Mouse (Mus musculus) frontal cortex, postnatal 14 days (tissue): ENCODE data around the gene Zfp503.

Source experiments
- DNase-seq, 2 experiments: peaks; one replicate each; pipeline ENCODE4 v3.0.0; 2022; ENCODE audit warnings: low spot score in 2 of 2

Zfp503 gene

DNA sequence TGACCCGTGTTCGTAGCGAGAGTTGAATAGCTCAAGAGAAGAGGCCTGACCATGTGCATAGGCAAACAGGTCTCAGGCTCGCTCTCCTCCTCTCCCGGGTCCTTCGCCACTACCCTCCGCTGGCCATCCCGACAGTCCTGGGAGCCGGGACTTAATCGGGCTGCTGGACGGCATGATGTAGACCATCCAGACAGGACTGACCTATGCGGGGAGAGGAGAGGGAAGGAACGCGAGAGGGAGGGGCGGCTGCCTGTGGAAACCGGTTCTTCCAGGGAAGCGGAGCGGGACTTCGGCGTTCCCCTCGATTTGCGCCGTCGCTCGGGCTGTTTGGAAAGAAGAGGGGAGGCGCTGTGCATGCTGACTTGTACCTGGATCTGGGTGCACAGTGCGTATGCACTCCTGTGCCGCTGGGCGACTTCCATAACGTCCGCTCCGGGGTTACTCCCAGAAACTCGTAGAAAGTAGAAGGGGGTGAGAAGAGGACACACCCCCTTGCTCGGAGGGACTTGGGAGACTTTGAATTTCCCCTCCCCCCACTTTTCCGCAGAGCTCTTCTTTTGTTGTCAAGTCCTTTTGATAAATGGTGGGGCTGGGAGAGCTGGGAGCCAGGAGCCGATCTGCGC is at the start of gene Zfp503:
Gene Zfp503, minus strand, starts transcription at position 311 of the 623 bp plus-strand sequence.
- no peak for DNase-seq

DNA sequence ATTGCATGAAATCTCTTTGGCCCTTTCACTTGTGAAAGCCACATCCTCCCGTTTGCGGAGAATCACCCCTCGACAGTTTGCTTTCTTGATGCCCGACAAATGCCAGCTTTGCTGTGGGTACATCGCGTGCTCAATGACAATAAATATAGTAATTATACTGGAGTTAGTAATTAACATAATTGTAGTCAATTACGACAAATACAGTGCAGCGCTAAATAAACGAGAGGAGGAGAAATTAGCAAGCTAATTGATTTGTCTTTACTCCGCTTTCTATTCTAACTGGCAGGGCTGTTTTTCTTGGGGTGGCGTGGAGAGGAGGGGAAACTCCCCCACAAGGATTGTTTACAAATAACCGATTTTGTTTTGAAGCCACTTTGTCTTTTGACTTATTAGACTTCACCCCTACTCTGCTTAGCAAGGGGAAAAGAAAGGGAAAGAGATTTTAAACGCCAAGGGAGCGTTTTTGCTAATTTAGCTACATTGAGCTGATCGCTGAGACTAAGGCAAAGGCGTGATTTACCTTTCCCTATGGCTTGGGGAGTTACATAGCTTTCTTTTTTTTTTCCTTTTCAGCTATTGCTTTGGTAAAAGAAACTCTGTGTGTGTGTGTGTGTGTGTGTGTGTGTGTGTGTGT is 48.2 kb upstream of the Zfp503 start:
- DNase-seq = no peak

DNA sequence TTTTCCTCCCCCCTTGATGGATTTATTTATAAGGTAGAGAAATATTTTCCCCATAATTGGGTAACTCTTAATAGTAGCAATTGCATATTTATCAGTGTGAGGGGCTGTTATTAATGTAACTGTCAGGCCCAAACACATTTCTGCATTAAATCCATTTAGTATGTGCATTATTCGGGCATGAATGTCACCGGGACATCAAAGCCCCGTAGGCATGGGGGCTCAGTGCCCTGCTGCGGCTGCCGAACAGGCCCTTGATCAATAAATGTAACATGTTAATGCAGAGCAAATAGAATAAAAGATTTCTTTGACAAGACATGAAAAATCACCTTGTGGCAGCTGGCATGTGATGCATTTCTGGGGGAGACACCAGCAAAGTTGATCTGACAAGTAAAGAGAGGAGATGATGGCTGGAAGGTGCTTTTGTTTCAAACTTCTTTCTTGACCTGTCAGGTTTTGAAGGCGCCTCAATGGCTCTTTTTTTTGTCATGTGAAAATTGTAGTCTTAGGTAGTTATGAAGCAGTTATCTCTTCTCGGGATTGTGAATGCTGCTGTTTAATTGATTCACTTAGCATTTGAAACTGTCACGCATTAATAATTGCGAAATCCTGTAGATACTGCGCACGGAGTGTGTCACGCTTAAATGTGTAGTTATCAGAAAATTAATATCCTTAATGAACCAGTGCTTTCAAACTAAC is 47.5 kb upstream of the Zfp503 start:
- DNase-seq = no peak

DNA sequence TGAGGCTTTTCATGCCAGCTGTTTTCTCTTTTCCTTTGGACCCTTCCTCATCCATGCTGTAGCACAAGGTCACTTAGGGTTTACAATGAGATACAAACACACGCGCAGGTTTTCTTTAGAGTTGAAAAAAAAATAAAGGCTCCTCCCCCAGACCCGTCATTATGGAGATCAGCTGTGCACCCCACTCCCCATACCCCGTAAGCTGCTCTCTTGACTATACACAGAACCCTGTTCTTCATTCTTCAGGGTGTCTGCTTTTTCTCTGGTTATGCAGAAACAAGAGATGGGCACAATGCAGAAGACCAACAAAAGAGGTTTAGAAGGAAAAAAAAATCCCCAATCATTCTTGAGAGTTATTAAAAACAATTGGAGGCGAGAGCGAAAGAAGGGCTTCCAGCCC is 46.9 kb upstream of the Zfp503 start:
- no peak for DNase-seq

DNA sequence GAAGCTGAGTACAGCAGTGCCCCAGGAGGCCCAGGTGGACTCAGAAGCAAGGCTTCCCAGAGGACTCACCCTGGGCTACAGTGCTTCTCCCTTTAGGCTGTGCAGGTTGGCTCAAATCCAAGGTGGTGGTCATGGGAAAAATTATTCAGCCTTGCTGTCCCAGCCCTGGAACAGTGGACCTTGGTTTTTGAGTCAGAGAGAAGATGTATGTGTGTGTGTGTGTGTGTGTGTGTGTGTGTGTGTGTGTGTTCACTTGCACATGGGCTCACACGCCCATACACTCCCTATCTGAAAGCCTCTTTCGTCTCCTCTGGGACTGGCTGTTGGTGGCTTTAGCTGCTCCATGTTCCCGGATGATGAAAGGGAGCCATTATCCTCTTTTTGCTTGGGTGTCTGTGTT is 46.5 kb upstream of the Zfp503 start:
- DNase-seq = no peak

DNA sequence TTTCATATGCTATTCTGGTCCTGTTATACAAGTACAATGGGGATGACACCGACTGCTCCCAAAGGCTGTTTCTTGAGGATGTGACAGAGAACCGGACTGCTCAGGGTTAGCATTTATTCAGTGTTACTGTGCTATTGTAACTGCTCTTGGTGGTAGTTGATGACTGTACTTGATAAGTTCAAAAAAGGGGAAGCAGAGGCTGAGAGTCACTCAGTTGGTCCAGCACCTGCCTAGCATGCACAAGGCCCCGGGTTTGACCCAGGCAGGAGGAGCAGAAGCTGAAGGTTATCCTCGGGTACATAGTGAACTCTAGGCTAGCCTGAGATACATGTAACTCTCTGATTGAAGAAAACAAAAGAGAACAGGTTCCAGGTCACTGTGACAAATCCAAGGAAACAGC is 34.1 kb upstream of the Zfp503 start:
- no peak for DNase-seq

DNA sequence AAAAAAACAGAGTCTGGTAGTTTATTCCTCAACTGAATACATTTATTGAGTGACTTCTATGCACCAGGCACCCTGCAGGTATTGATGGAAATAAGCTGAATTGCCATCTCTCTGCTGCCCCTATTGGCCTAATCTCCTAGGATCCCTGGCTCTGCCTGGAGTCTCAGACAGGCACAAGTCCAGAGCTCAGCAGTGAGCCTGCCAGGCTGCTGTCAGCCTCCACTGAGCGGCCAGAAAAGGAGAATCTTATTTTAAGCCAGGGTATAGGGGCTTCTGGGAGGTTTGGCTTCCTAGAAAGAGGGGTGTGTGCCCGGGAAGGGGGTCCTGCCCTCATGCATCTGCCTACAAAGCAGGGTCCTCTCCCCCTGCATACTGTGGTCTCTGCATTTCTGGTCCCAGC is 31.5 kb upstream of the Zfp503 start:
- DNase-seq = no peak

DNA sequence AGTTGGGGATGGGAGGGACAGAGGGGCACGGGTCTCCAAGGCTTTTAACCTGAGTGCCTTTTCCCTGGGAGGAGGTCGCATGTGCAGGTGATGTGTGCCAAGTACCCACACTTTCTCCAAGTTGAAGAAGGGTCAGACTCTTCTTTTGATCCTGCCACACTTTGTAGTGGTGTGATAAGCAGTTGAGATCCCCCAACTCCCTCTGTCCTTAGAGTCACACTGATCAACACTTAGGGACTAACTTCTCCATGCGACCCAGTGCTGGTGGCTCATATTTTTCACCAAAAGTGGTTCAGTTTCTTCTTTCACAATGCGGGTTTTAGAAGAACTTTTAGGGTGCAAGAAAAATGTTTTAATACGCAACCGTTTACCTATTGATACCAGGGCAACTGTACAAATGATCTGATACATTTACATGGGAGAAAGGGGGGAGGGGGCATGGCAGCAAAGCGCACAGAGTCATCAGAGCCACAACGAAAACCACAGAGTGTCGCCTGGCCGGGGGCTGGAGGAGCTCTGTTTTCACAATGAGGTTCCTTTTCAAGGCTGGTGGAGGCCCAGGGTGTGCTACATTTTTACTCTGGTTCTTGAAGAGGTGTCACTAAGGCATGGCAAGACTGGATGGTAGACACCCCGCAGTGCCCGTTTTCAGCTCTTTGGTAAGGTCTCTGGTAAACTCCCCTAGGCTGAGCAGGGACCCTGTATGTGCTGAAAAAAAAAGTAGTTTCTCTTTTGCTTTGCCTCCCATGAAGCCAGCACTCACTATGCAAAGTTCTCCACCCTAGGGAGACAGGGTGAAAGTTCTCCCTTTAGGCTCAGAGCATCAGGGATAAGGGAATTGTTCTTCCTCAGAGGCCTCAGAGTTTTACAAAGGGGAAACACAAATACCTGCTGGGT is 30.8 kb upstream of the Zfp503 start:
- DNase-seq = no peak

DNA sequence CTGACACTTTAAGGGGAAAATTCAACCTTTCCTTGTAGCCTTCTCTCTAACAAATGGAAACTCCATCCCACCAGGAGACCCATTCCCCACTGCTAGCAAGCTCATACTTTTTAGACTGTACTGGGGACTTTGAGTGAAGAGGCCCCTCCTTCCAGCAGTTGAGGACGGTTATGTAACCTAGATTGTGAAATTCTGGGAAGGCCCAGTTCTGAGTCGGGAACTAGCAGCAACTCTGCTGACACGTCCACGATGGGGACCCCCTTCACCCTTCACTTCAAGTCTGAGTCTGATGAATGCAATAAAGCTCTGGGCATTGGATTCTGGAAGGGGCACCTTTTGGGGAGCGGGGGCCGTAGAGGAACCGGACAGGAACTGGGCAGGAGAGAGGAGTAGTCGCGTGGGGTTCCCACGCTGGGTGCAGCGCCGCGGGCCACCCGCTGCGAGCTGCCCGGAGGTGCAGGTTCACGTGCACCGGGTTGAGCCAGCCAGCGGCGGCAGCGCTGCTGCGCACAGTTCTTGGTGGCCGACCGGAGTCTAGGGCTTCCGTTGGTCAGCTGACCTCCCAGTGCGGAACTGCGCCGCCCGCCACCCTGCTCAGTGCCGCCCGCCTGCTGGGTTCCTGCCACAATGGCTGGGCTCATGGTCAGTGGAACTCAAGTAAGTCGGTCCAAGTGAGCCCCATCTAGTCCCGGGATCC is 30.0 kb upstream of the Zfp503 start, which contains the start of gene Lrmda:
Gene Lrmda, plus strand, starts transcription at position 461 of the 697 bp plus-strand sequence.
- DNase-seq = peak; percentile 11 to 37

DNA sequence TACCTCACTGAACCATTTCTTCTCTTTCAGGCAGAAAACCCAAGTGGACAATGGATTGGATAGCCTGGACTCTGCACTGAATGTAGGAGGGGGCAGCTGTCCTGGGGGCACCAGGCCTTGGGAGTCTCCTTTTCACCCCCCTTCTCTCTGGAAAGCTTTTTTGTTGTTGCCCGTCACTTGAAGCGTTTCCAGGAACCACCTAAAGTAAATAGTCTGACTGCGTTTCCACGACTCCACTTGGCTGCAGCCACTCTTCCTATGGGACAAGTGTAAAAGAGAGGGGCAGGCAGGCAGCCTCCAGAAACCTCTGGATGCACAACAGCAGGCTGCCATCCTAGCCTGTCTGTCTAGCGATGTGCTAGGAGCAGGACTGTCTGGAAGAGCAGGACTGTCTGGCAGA is 27.6 kb upstream of the Zfp503 start:
- no peak for DNase-seq

DNA sequence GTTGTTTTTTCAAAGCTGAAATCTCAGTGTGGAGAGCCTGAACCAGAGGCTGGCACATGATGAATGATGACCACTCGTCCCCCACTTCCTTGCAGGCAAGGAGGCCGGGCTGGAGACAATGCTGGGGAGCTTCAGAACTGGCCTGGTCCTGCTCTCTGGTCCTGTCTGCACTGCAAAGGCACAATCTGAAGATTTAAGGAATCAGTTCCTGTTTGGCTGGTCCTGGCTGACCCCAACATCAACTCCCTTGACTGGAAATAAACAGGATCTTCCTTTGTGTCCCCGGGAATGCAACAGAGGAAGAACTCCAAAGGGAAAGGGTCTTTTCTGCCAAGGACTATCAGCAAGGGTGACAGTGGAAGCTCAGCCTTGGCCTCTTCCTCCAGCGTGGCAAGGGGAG is 25.4 kb upstream of the Zfp503 start:
- no peak for DNase-seq

DNA sequence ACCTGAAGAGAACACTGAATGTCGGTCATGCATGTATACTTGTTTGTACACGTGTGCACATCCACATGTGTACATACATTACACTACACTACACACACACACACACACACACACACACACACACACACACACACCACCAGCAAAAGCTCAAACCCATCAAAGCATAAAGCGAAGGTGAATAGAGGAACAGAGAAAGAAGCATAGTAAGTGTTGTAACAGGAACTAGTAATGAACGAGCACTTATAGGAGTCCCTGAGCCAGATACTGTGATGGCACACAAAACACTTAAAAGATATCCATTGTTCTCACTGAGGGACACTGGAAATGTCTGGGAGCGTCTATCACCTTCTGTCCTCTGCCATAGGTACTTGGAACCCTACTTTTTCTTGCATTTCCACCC is 24.9 kb upstream of the Zfp503 start:
- DNase-seq = no peak

DNA sequence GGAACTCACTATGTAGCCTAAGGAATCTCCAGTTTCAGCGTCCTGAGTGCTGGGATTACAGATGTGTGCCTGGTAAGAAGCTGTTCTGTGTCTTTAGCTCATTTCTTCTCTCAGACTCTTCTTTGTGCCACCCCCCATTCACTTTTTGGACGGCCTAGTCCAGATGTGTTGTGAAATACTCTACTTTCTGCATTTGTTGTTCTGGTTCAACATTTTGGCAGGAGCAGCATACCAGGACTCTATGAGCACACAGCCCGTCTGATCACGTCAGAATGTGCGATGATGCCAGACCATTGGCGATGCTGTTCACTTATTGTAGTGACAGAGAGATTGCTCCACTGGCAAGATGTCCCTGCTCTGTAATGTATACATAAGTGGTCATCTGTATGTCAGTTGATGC is 17.6 kb upstream of the Zfp503 start:
- no peak for DNase-seq

DNA sequence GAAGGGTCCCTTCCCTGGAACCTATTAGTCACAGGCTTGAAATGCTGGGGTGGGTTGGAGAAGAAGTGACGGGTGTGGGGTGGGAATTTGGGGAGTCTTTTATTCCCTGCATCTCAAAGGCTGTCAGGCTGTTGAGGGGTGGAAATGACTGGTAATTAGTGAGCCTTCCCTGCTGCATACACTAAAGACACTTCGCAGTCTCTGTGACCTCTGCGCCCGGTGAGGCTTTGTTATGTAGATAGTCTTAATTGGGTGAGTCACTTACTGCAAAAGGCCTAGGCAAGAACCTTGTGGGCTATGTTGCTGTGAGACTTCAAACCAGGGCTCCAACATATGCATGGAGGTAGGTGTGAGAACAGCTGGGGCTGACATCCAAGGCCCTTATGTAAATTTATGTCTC is 15.5 kb upstream of the Zfp503 start:
- no peak for DNase-seq

DNA sequence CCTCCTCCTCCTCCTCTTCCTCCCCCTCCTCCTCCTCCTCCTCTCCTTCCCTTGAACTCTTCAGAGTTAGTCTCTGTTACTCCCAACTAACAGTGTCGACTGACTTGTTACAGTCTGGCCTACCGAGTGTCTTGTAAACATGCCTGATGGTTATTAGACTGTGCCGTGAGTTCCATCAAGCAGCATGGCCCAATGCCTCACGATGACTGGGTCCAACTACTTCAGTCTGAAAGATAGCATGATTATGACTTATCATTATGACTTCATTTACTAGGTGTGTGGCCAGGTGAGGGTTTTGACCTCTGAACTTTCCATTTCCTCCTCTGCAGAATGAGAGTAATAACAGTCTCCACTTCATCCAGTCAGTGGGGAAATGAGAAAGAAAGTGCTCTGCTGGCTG is 14.2 kb upstream of the Zfp503 start:
- no peak for DNase-seq

DNA sequence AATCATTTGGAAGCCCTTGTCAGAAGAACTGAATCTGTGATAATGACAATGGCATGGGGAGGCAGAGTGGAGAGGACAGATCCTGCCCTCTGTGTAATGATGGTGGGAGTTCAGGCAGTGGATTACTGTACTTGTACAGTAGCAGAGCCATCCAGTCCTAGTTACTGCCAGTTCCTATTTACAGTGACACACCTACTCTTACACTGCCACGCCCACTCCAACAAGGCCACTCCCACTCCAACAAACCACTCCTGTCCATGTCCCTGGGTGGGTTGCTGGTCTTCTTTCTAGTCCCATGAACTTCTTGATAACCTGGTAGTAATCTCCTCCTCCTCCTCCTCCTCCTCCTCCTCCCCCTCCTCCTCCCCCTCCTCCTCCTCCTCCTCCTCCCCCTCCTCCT is 13.8 kb upstream of the Zfp503 start:
- DNase-seq = no peak

DNA sequence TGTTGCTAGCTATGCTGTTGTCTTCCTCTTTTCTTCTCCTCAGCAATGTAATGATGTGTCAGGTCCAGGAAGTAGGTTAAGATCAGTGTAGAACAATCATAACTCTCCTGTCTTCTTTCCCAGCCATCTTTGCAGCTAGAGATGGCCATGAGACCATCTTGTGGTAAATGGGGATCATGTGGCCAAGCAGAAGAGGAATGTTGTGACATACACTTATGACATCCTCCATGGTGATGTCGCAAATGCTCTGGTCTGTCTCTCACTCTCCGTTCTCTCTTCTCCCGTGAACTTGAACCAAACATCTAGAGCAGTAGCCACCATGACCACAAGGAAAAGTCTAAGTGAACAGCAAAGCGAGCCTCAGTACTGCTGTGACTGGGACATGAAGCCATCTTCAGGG is 10.2 kb upstream of the Zfp503 start:
- DNase-seq = no peak

DNA sequence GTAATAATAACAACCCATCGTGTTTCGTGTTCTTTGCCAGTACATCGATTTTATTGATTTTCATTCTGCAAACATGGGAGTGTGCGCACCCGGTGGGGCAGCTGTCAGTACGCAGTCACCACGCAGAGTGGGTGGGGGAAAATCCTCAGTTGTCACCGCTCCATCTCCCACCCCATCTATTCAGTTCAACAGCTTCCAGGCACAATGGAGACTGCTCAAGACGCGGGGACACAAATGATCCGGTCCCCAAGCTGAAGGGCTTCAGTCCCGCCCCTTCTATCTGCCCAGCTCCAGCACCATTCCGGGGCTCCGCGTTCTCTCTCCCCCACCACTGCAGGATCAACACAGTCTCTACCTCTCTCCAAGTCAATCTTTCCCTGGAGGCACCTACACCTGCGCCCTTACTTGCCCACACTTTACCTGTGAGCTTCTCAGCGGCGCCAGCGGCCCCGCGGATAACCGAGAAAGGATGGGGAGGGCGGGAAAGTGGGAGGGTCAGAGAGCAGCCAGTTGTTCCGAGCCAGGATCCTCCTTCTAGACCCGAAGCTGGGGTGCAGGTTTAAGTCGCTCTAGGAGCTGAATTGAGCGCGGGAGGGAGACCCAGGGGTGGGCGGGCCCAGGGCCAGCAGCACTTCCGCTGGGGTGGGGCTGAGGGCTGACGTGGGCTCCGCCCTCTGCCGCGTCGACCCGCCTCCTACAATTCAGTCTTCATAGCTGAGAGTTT is 5.8 kb upstream of the Zfp503 start:
- DNase-seq = no peak

DNA sequence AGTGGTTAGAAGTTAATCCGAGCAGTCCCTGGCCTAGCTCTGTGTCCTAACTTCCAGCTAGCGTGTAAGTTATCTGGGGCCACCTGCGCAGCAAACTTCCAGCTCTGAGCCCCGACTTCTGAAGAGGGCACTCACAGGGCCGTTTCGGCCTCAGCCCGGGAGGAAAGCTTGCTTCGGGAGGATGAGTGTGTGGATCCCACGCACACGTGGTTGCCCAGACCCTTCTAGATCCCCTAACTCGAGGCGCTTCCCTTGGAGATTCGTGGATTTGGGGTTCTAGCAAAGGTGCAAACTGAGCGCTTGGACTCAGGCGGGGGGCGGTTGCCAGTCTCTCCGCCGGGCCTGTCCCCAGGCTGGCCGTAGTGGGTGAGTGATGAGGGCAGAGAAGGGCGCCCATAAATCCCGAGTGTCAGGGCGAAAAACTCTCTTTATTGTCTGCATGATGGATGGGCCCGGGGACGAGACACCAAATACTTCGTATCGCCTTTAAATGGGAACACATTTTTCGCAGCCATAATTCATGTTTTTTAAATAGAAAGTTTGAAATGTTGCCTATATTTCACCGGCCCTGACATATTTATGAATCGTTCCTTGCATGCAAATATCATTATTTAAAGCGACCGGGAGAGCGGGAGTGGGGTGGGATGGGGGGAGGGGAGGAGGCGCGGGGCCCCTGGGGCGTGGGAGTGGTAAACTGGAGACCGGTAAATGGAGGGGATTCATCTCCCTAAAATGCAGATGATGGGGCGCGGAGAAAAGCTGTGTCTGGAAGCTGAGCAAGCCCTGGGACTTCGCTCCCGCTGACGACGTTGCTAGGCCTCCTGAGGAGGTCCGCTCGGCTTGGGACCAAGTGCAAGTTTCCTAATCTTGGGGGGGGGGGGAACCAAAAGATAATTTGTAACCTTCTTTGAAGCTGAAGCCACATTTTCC is 4.9 kb upstream of the Zfp503 start:
- DNase-seq = no peak
